Comparison of ENCODE assay signal across 23 mouse cellular contexts in the genomic region with DNA sequence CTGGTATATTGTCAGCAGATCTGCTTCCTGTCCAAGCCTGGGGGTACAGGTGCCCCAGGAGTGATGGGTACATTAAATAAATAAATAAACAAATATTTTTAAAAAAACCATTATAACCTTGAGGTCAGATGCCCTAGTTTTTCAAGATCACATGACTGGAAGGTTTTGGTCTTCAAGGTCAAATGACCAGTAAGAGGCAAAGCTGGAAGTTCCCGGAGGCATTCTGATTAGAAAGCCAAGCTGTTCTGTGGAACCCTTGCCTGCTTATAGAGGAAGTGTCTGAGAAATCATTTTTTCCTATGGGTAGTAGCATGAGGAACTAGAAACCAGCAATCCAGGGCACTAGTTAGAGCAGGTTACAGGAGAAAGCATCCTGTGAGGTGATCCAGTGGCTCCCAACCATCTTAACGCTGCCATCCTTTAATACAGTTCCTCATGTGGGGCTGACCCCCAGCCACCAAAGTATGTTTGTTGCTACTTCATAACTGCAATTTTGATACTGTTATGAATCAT. TPM values are rescaled to one million over a fixed set of nuclear protein-coding genes. Genes with fewer than 3 reads are reported as not detected.
DNase-seq lines count a peak whose midpoint lies in the region; ATAC-seq and TF ChIP-seq lines count a peak whose summit lies in the region.
"Had no signal": no experiment of that assay in that cellular context is flagged by ENCODE, and none has a peak within 500 bp of the region (broad histone marks: within the 10 kb centered on the region; RNA-seq: fewer than 3 reads in every experiment).

No protein-coding gene starts in this region.

- H3K9ac ChIP-seq in kidney, postnatal 0 days (ENCODE audit: low read depth, low read length), result no peak overlapping the region
- H3K9ac ChIP-seq in liver, embryonic 11.5 days (ENCODE audit: low read depth, low read length), result no peak overlapping the region
- H3K9ac ChIP-seq: embryonic facial prominence, embryonic 12.5 days; forebrain, embryonic 15.5 days; heart, embryonic 15.5 days; hindbrain, embryonic 14.5 days had no signal

- peak; percentile 38 for DNase-seq in kidney, adult 18-20 months
- no peak for DNase-seq in kidney, adult 9 months
- no peak for DNase-seq in kidney, postnatal 0 days (ENCODE audit: low spot score)
- DNase-seq in kidney, postnatal 25 days, result no peak
- no peak for DNase-seq in right cerebral cortex, adult 18-20 months
- DNase-seq in liver, embryonic 11.5 days (ENCODE audit: low spot score), result no peak
- DNase-seq: adrenal gland, adult 8-10 months; adrenal gland, postnatal 36 days; cerebellum, adult 11-12 months; cerebellum, adult 9-10 months; cerebellum, postnatal 25 days; gastrocnemius, postnatal 36 days; heart, adult 2 months; heart, postnatal 14 days had no signal

- WGBS in kidney, postnatal 0 days, result 91% methylated on average over 2 of the region's 2 CpGs
- 86% methylated on average over 2 of the region's 2 CpGs for WGBS in liver, embryonic 11.5 days

- H3K9me3 ChIP-seq in kidney, postnatal 0 days (replicated peaks; ENCODE audit: low read length), result no peaks in the 10 kb centered on the region
- H3K9me3 ChIP-seq in liver, embryonic 11.5 days (ENCODE audit: control insufficient read depth, low read length), result no peaks in the 10 kb centered on the region
- H3K9me3 ChIP-seq: embryonic facial prominence, embryonic 12.5 days; forebrain, embryonic 15.5 days; G1E; heart, embryonic 15.5 days; hindbrain, embryonic 10.5 days had no signal

- TF ChIP-seq CTCF in kidney, postnatal 0 days (IDR thresholded peaks at IDR 0.05; ENCODE audit: low read depth), result no peak

- H3K4me2 ChIP-seq in kidney, postnatal 0 days (ENCODE audit: low read length), result no peak overlapping the region
- no peak overlapping the region for H3K4me2 ChIP-seq in liver, embryonic 11.5 days
- H3K4me2 ChIP-seq: embryonic facial prominence, embryonic 12.5 days; forebrain, embryonic 15.5 days; heart, embryonic 11.5 days; heart, embryonic 15.5 days; hindbrain, embryonic 14.5 days had no signal

- no peaks in the 10 kb centered on the region for H3K4me1 ChIP-seq in kidney, postnatal 0 days (replicated peaks; ENCODE audit: insufficient read depth, low read length)
- H3K4me1 ChIP-seq in liver, embryonic 11.5 days (replicated peaks; ENCODE audit: control insufficient read depth, insufficient read depth, low read length), result no peaks in the 10 kb centered on the region
- H3K4me1 ChIP-seq: embryonic facial prominence, embryonic 12.5 days; forebrain, embryonic 15.5 days; heart, embryonic 15.5 days; hindbrain, embryonic 10.5 days had no signal

- no peak overlapping the region for H3K4me3 ChIP-seq in kidney, postnatal 0 days (replicated peaks; ENCODE audit: low read depth, low read length)
- H3K4me3 ChIP-seq in liver, embryonic 11.5 days (ENCODE audit: low read depth, low read length), result no peak overlapping the region
- H3K4me3 ChIP-seq: embryonic facial prominence, embryonic 12.5 days; forebrain, embryonic 15.5 days; heart, adult 2 months; heart, embryonic 15.5 days; hindbrain, embryonic 10.5 days had no signal

- peak overlapping the region; percentile 61 for H3K27ac ChIP-seq in kidney, postnatal 0 days
- no peak overlapping the region for H3K27ac ChIP-seq in liver, embryonic 11.5 days (ENCODE audit: low read depth, low read length)
- H3K27ac ChIP-seq: embryonic facial prominence, embryonic 12.5 days; forebrain, embryonic 15.5 days; heart, adult 2 months; heart, embryonic 15.5 days; hindbrain, embryonic 10.5 days; hindbrain, embryonic 14.5 days had no signal

- H3K36me3 ChIP-seq in kidney, postnatal 0 days (ENCODE audit: insufficient read depth, low read length), result no peaks in the 10 kb centered on the region
- H3K36me3 ChIP-seq in liver, embryonic 11.5 days (ENCODE audit: control insufficient read depth, insufficient read depth, low read length), result no peaks in the 10 kb centered on the region
- H3K36me3 ChIP-seq: embryonic facial prominence, embryonic 12.5 days; forebrain, embryonic 15.5 days; G1E; heart, embryonic 15.5 days; hindbrain, embryonic 10.5 days had no signal

- no peak for ATAC-seq in kidney, postnatal 0 days (replicated peaks; ENCODE audit: low FRiP score, low read depth)
- ATAC-seq in granulocyte monocyte progenitor cell, adult 5-6 weeks (replicated peaks; ENCODE audit: poor library complexity, severe bottlenecking), result peak; percentile 68
- 0 out of 2 replicates have a peak, but pooled peaks have one; percentile 50 for ATAC-seq in megakaryocyte progenitor cell, adult 5-6 weeks (replicated peaks; ENCODE audit: poor library complexity)
- ATAC-seq in liver, embryonic 11.5 days (replicated peaks; ENCODE audit: low FRiP score), result no peak
- ATAC-seq: forebrain, embryonic 15.5 days had no signal

- no peaks in the 10 kb centered on the region for H3K27me3 ChIP-seq in kidney, postnatal 0 days (ENCODE audit: insufficient read depth, low read length)
- H3K27me3 ChIP-seq in liver, embryonic 11.5 days (replicated peaks; ENCODE audit: control insufficient read depth, insufficient read depth, low read length), result no peaks in the 10 kb centered on the region
- H3K27me3 ChIP-seq: embryonic facial prominence, embryonic 12.5 days; forebrain, embryonic 15.5 days; heart, embryonic 15.5 days had no signal

RNA-seq across cellular contexts. Expression of a gene that starts 11.4 kb away (rescaled TPM):
- polyA plus RNA-seq in kidney, postnatal 0 days (2015; fragmentation: Nextera tagmentation; extraction: Ambion mirVana), result 0.33 and 0.47 TPM in 2 replicates
- not detected in 2 replicates for total RNA-seq in granulocyte monocyte progenitor cell, adult 5-6 weeks (2014; fragmentation: Nextera tagmentation)
- not detected in 2 replicates for total RNA-seq in granulocyte monocyte progenitor cell, adult 5-6 weeks (2017)
- total RNA-seq in megakaryocyte progenitor cell, adult 5-6 weeks (2015), result not detected in 2 replicates
- 0.30 TPM in 1 of 2 replicates, not detected in the other for total RNA-seq in megakaryocyte progenitor cell, adult 5-6 weeks (2017)
- polyA plus RNA-seq in liver, embryonic 11.5 days (2014; fragmentation: Nextera tagmentation; extraction: Ambion mirVana), result not detected in 2 replicates
- total RNA-seq: gastrocnemius, postnatal 36 days; heart, adult 2 months; heart, postnatal 14 days had no signal
- polyA plus RNA-seq: embryonic facial prominence, embryonic 12.5 days; G1E; hindbrain, embryonic 14.5 days had no signal

Comparison
In these comparisons a context has a peak if more than half of its experiments do, and no peak if none do; other contexts are left out.
1. ATAC-seq: peak in granulocyte monocyte progenitor cell, adult 5-6 weeks (single experiment) and megakaryocyte progenitor cell, adult 5-6 weeks (single experiment); none in kidney, postnatal 0 days (single experiment) and liver, embryonic 11.5 days (single experiment).